Mouse (Mus musculus) heart, adult 2 months (tissue): ENCODE data around the gene BC005537.

Experiments used
- CTCF ChIP-seq: fragments of 200-600 bp; IDR thresholded peaks from 2 replicates; pipeline ENCODE4 v1.8.1; 2022; ENCODE audit warnings: antibody characterized with exemption, mild to moderate bottlenecking, moderate library complexity
- EP300 ChIP-seq: fragments of 200-500 bp; IDR thresholded peaks from 2 replicates; pipeline ENCODE4 v1.6.1; 2011; ENCODE audit warnings: low read depth, low read length, control low read depth; ENCODE audit not compliant: insufficient read depth
- POLR2A ChIP-seq: fragments of 200-500 bp; IDR thresholded peaks from 2 replicates; pipeline ENCODE4 v1.6.1; 2011; ENCODE audit warnings: mild to moderate bottlenecking, low read depth, low read length, control low read depth; ENCODE audit not compliant: insufficient read depth

GRCm38 (mm10) chr13:24814616-24815015, 13.2 kb downstream of the BC005537 start:
- TF ChIP-seq CTCF: no peak
- no peak for TF ChIP-seq POLR2A
- TF ChIP-seq EP300: no peak
